Mouse (Mus musculus) 3T3-L1 (cell line): Measurements from ENCODE around the gene Wasf1.

Experiments used
- DNase-seq: peaks from one replicate; pipeline ENCODE4 v3.0.0-alpha.2; 2015; ENCODE audit warnings: low read depth, low spot score

The Wasf1 gene

GRCm38 (mm10) chr10:40882831-40883643 lies at the start of gene Wasf1, which contains the start of gene Cdc40:
Gene Wasf1 (plus strand): TSS chr10:40883475.
Gene Cdc40 (minus strand): TSS chr10:40883311.
- peak; percentile 99 for DNase-seq

GRCm38 (mm10) chr10:40840086-40840485 lies 43.2 kb upstream of the Wasf1 start:
- DNase-seq, result no peak

GRCm38 (mm10) chr10:40843841-40844240 lies 39.4 kb upstream of the Wasf1 start:
- no peak for DNase-seq

GRCm38 (mm10) chr10:40844546-40844945 lies 38.7 kb upstream of the Wasf1 start:
- DNase-seq, result no peak

GRCm38 (mm10) chr10:40845626-40846025 lies 37.6 kb upstream of the Wasf1 start:
- no peak for DNase-seq

- no peak for DNase-seq
Observed at GRCm38 (mm10) chr10:40847176-40847874, 36.0 kb upstream of the Wasf1 start.

GRCm38 (mm10) chr10:40850644-40851043 lies 32.6 kb upstream of the Wasf1 start:
- peak; percentile 39 for DNase-seq

- no peak for DNase-seq
Observed at GRCm38 (mm10) chr10:40851138-40851537, 32.1 kb upstream of the Wasf1 start.

GRCm38 (mm10) chr10:40855616-40856015 lies 27.7 kb upstream of the Wasf1 start:
- DNase-seq, result no peak

GRCm38 (mm10) chr10:40856703-40857102 lies 26.6 kb upstream of the Wasf1 start:
- no peak for DNase-seq

- DNase-seq, result no peak
Observed at GRCm38 (mm10) chr10:40857599-40857998, 25.7 kb upstream of the Wasf1 start.

GRCm38 (mm10) chr10:40868081-40868480 lies 15.2 kb upstream of the Wasf1 start:
- DNase-seq, result no peak

- DNase-seq, result peak; percentile 39
Observed at GRCm38 (mm10) chr10:40871301-40871700, 12.0 kb upstream of the Wasf1 start.

- peak; percentile 90 for DNase-seq
Observed at GRCm38 (mm10) chr10:40872052-40872451, 11.2 kb upstream of the Wasf1 start.

GRCm38 (mm10) chr10:40878246-40878645 lies 5.0 kb upstream of the Wasf1 start:
- peak; percentile 6 for DNase-seq

- DNase-seq, result no peak
Observed at GRCm38 (mm10) chr10:40879969-40880368, 3.3 kb upstream of the Wasf1 start.

GRCm38 (mm10) chr10:40881236-40881635 lies 2.0 kb upstream of the Wasf1 start:
- DNase-seq, result peak; percentile 30

GRCm38 (mm10) chr10:40882333-40882732 lies 942 bp upstream of the Wasf1 start:
- no peak for DNase-seq

GRCm38 (mm10) chr10:40883644-40884278 lies 486 bp downstream of the Wasf1 start:
- no peak for DNase-seq

GRCm38 (mm10) chr10:40884279-40884806 lies 1.1 kb downstream of the Wasf1 start:
- DNase-seq, result peak; percentile 66

- no peak for DNase-seq
Observed at GRCm38 (mm10) chr10:40885432-40885831, 2.2 kb downstream of the Wasf1 start.

- DNase-seq, result no peak
Observed at GRCm38 (mm10) chr10:40887316-40887715, 4.0 kb downstream of the Wasf1 start.
